Mouse (Mus musculus) midbrain, embryonic 11.5 days (tissue): ENCODE results near the gene Dhcr7. TPM values are rescaled to one million over a fixed set of nuclear protein-coding genes. Genes with fewer than 3 reads are reported as not detected.

Source experiments
- ATAC-seq: fragments of 200-750 bp; cut with Nextera tagmentation; 2 replicates; pipeline ENCODE4 v1.8.0; 2017; ENCODE audit warnings: moderate TSS enrichment, moderate library complexity; ENCODE audit not compliant: low FRiP score
- DNase-seq: peaks from one replicate; pipeline ENCODE4 v3.0.0; 2015; ENCODE audit warnings: low spot score; ENCODE audit errors: missing footprints
- H3K27ac ChIP-seq: fragments of 300-500 bp; sonication (generic); 2 replicates; pipeline ENCODE4 v1.5.1; 2014; ENCODE audit warnings: low read depth, low read length
- H3K27me3 ChIP-seq: fragments of 300-500 bp; sonication (generic); 2 replicates; pipeline ENCODE4 v1.6.1; 2014; ENCODE audit warnings: mild to moderate bottlenecking, low read length, moderate library complexity, mixed read lengths; ENCODE audit not compliant: control insufficient read depth, insufficient read depth
- H3K36me3 ChIP-seq: fragments of 300-500 bp; sonication (generic); 2 replicates; pipeline ENCODE4 v1.6.1; 2014; ENCODE audit warnings: mild to moderate bottlenecking, low read length, moderate library complexity, mixed read lengths; ENCODE audit not compliant: control insufficient read depth, insufficient read depth
- H3K4me1 ChIP-seq: fragments of 300-500 bp; sonication (generic); 2 replicates; pipeline ENCODE4 v1.6.1; 2014; ENCODE audit warnings: low read length; ENCODE audit not compliant: control insufficient read depth, insufficient read depth
- H3K4me2 ChIP-seq: fragments of 300-500 bp; sonication (generic); 2 replicates; pipeline ENCODE4 v1.6.1; 2014; ENCODE audit warnings: mild to moderate bottlenecking, moderate library complexity
- H3K4me3 ChIP-seq: fragments of 300-500 bp; sonication (generic); 2 replicates; pipeline ENCODE4 v1.5.1; 2014; ENCODE audit warnings: low read depth, low read length
- H3K9ac ChIP-seq: fragments of 300-500 bp; sonication (generic); 2 replicates; pipeline ENCODE4 v1.6.1; 2014; ENCODE audit warnings: low read length
- H3K9me3 ChIP-seq: fragments of 300-500 bp; sonication (generic); 2 replicates; pipeline ENCODE4 v1.6.1; 2016; ENCODE audit warnings: low read length; ENCODE audit not compliant: control insufficient read depth
- WGBS: fragments of 180-500 bp; shearing (Covaris S2); extraction: QIAGEN DNeasy Blood & Tissue Kit; methylation state at CpG from one replicate; pipeline ENCODE4 v1.1.7; 2014; 5-methylcytosine and 5-hydroxymethylcytosine counted together
- polyA plus RNA-seq: library from polyadenylated mRNA; unstranded; fragments of >200 nt; fragmentation: Nextera tagmentation; extraction: Ambion mirVana; gene quantifications from 2 replicates; pipeline ENCODE4 v1.2.1, GENCODE M21; 2014

Dhcr7 gene
- polyA plus RNA-seq, 1 experiment from 2014 or later, result 88.7 TPM

DNA sequence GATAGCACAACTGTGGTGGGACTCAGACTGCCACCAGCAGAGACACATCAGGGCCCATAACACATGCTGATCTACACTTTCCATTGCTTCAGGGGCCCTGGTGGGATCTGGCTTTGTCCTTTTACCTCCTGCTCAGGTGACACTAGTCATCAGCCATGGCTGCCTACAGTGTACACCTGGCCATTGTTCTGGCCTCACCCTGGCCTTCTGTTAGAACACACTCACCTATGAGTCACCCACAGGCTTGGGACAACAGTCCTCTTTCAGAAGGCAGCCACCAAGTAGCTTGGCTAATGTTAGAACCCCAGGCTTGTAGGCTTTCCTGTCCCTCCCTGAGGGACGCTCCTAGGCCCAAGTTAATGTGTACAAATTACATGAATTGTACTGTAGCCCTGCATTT is 22.2 kb upstream of the Dhcr7 start:
- WGBS, result 97% methylated on average over 1 of the region's 1 CpGs
- H3K9ac ChIP-seq, result no peak overlapping the region
- ATAC-seq, result no peak
- peaks cover 10% of the 10 kb centered on the region for H3K36me3 ChIP-seq
- no peaks in the 10 kb centered on the region for H3K4me1 ChIP-seq
- H3K27me3 ChIP-seq, result no peaks in the 10 kb centered on the region
- no peak for DNase-seq
- H3K27ac ChIP-seq, result no peak overlapping the region
- no peak overlapping the region for H3K4me2 ChIP-seq
- no peaks in the 10 kb centered on the region for H3K9me3 ChIP-seq
- H3K4me3 ChIP-seq, result no peak overlapping the region

DNA sequence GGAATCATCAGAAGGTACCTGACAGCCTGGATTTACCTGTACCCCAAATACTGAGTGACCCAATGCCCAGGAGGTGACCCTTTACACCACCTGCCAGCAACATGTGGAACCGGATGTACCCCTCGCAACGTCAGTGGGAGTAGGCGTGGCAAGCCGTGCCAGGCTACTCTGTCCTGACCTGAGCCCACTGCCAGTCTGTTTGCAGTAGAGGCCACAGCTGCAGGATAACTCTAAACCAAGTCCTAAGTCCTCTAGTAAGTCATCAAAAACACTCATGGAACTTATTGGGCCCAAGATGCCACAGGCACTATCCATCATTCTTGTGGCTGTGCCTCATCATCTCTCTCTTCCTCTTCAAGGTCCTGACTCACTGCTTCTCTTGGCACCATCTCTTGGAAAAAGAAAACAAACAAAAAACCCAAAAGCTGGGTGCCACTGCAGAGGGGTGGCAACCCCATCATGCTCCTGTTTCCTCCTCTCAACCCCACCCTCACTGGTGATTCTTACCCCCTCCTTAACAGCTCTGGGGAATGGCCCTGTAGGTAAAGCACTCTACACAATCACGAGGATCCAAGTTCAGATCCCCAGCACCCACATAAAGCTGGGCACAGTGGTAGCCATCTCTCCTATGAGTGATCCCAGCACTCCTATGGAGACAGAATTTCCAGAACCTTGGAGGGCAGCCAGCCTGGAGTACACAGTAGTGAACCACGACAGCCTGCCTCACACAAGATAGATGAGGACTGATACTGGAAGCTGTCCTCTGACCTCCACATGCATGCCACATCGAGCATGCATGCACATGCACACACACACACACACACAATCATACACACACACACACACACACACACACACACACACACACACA is 21.5 kb upstream of the Dhcr7 start:
- H3K4me1 ChIP-seq, result no peaks in the 10 kb centered on the region
- WGBS, result 90% methylated on average over 8 of the region's 8 CpGs
- H3K36me3 ChIP-seq, result peaks cover 10% of the 10 kb centered on the region
- no peak overlapping the region for H3K4me3 ChIP-seq
- DNase-seq (no peak), ATAC-seq (no peak)
- no peaks in the 10 kb centered on the region for H3K27me3 ChIP-seq
- no peak overlapping the region for H3K27ac ChIP-seq
- H3K9me3 ChIP-seq, result no peaks in the 10 kb centered on the region
- H3K4me2 ChIP-seq, result no peak overlapping the region
- no peak overlapping the region for H3K9ac ChIP-seq

DNA sequence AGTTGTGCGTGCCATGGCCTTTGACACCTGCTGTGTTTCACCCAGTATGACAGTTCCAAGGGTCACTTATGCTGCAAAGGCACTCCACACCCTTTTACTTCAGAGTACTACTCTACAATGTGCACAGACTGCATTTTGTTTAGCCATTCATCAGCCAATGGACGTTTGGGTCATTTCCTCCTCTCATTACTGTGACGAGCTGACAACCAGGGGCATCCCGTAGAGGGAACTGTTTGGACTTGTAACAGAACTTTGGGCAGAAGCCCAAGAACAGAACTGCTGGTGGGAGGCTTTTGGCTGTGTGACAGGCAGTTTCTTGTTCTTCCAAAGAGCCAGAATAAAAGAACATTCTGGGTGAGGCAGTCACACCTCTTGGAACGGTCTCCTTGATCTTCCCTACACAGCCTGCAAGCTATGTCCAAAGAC is 17.7 kb upstream of the Dhcr7 start:
- Histone ChIP-seq H3K36me3 (peaks cover 10% of the 10 kb centered on the region), H3K4me3 (no peak overlapping the region), H3K9ac (no peak overlapping the region), H3K4me2 (no peak overlapping the region), H3K4me1 (no peaks in the 10 kb centered on the region), H3K9me3 (no peaks in the 10 kb centered on the region), H3K27ac (no peak overlapping the region), H3K27me3 (no peaks in the 10 kb centered on the region)
- DNase-seq, result no peak
- 77% methylated on average over 5 of the region's 5 CpGs for WGBS
- no peak for ATAC-seq

DNA sequence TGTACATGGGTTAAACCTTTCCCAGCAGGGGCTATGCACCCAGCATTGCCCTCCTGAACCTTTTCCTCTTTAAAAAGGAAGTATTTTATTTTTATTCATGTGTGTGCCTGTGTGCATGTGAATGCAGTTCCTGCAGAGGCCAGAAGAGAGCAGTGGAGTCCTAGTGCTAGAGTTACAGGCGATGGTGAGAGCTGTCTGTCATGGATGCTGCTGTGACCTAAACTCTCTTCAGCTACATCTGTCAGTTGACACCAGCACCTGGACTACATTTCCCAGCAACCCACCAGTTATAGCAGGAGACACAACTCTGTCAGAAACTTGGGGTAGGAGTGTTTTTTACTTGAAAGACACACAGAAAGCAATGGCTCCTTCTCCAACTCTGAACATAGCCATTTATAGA is 14.0 kb upstream of the Dhcr7 start:
- WGBS, result 50% methylated on average over 1 of the region's 1 CpGs
- H3K27me3 ChIP-seq, result no peaks in the 10 kb centered on the region
- peaks cover 19% of the 10 kb centered on the region for H3K36me3 ChIP-seq
- no peak overlapping the region for H3K4me2 ChIP-seq
- no peaks in the 10 kb centered on the region for H3K4me1 ChIP-seq
- no peak for DNase-seq
- no peak overlapping the region for H3K9ac ChIP-seq
- no peaks in the 10 kb centered on the region for H3K9me3 ChIP-seq
- ATAC-seq, result no peak
- H3K27ac ChIP-seq, result no peak overlapping the region
- no peak overlapping the region for H3K4me3 ChIP-seq

DNA sequence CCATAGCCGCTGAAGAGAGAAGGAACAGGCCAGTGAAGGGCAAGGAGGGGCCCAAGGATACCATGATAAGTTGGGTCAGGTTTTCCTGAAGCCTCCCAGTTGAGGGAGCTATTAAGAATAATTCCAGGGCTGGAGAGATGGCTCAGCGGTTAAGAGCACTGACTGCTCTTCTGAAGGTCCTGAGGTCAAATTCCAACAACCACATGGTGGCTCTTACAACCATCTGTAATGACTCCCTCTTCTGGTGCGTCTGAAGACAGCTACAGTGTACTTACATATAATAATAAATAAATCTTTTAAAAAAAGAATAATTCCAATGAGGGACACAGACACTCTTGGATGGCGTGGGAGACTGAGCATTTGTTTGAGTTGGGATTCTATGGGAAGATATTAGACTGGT is 3.7 kb upstream of the Dhcr7 start:
- WGBS, result 75% methylated on average over 4 of the region's 4 CpGs
- ATAC-seq (no peak), DNase-seq (no peak)
- no peak overlapping the region for H3K27ac ChIP-seq
- no peaks in the 10 kb centered on the region for H3K9me3 ChIP-seq
- H3K9ac ChIP-seq, result no peak overlapping the region
- H3K4me2 ChIP-seq, result no peak overlapping the region
- peaks cover 9% of the 10 kb centered on the region for H3K4me1 ChIP-seq
- H3K27me3 ChIP-seq, result no peaks in the 10 kb centered on the region
- no peak overlapping the region for H3K4me3 ChIP-seq
- peaks cover 3% of the 10 kb centered on the region for H3K36me3 ChIP-seq

DNA sequence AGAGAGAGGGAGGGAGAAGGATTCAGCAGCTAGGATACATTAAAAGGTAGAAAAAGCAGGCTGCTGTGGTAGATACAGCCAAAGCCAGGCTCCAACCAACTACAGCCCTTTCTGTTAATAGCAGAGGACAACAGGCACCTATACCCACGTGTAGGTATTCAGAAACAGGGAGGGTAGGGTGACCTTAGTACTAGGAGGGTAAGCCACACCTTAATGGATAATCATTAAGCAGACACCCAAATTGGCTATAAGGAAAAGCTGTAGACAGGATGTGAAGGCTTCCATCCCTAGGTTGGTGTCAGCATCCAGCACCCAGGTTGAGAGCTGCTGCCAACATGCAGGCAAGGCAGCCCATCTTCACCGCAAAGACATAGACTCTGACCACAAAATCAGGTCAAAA is 1.7 kb upstream of the Dhcr7 start:
- Histone ChIP-seq H3K36me3 (no peaks in the 10 kb centered on the region; the same call in 1 of the 2 replicates), H3K27me3 (no peaks in the 10 kb centered on the region), H3K9me3 (no peaks in the 10 kb centered on the region), H3K27ac (no peak overlapping the region), H3K4me3 (no peak overlapping the region), H3K9ac (no peak overlapping the region), H3K4me2 (no peak overlapping the region), H3K4me1 (peaks cover 9% of the 10 kb centered on the region)
- no peak for DNase-seq
- WGBS, result 89% methylated on average over 2 of the region's 2 CpGs
- ATAC-seq, result no peak

GRCm38 (mm10) chr7:143823266-143823605 is 291 bp downstream of the Dhcr7 start:
- H3K36me3 ChIP-seq, result no peaks in the 10 kb centered on the region
- WGBS, result 78% methylated on average over 4 of the region's 4 CpGs

GRCm38 (mm10) chr7:143826985-143827384 is 4.0 kb downstream of the Dhcr7 start:
- DNase-seq (no peak), ATAC-seq (no peak)
- WGBS, result 89% methylated on average over 2 of the region's 2 CpGs
- Histone ChIP-seq H3K27ac (no peak overlapping the region), H3K9ac (no peak overlapping the region), H3K9me3 (no peaks in the 10 kb centered on the region), H3K4me1 (peaks cover 17% of the 10 kb centered on the region), H3K4me3 (no peak overlapping the region), H3K27me3 (no peaks in the 10 kb centered on the region), H3K36me3 (no peaks in the 10 kb centered on the region), H3K4me2 (no peak overlapping the region)

More at GRCm38 (mm10) chr7:143823266-143823605, 291 bp downstream of the Dhcr7 start:
- DNase-seq, result no peak
- peak overlapping the region; percentile 57 for H3K4me3 ChIP-seq
- H3K9me3 ChIP-seq, result no peaks in the 10 kb centered on the region
- no peaks in the 10 kb centered on the region for H3K27me3 ChIP-seq
- H3K27ac ChIP-seq, result no peak overlapping the region
- H3K4me1 ChIP-seq, result peaks cover 9% of the 10 kb centered on the region
- H3K4me2 ChIP-seq, result peak overlapping the region; percentile 45
- ATAC-seq, result no peak; the same call in 1 of the 2 replicates
- H3K9ac ChIP-seq, result peak overlapping the region; percentile 68

DNA sequence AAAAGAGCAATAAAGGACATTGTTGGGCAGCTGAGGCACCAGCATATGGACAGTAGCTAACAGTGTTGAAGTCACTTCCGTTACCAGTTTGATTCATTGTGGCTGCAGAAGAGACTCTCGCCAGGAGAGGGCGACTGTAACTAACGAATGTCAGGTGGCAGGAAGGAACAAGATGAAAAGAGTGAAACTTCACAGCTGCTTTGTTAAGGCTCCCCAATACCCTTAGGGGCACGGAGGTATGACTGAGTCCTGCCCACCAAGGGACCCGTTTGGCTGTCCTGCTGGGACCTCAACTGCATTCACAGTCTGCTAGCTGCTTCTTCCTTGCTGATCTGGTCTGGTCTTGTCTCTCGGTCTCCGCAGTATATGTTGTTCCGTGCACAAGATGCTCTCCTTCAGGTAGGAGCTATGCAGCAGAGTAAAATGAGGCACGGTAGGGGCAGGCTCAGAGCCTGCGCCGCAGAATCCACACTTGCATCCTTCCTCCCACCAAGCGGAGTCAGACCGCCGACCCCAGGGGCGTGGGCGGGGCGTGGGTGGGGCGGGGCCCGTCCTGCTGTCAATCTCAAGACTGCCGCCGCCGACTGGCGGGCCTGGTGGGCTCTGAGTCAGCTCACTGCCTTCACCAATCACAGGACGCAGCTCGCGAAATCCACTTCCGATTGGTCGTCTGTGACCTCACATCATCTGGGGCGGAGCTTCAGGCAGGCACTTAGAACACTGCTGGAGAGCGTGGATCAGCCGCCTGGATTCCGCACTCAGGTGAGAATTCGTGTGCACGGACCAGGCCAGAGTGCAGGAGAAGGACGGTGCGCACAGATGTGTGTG is 6.8 kb downstream of the Dhcr7 start:
- H3K9me3 ChIP-seq, result no peaks in the 10 kb centered on the region
- no peaks in the 10 kb centered on the region for H3K36me3 ChIP-seq
- peak; percentile 98 for ATAC-seq
- peak overlapping the region; percentile 61 for H3K4me3 ChIP-seq
- no peaks in the 10 kb centered on the region for H3K27me3 ChIP-seq
- peak; percentile 99 for DNase-seq
- WGBS, result under 1% methylated on average over 37 of the region's 37 CpGs
- peak overlapping the region; percentile 79 for H3K9ac ChIP-seq
- peaks cover 12% of the 10 kb centered on the region; the same call in 1 of the 2 replicates for H3K4me1 ChIP-seq
- peak overlapping the region; percentile 95 for H3K4me2 ChIP-seq
- H3K27ac ChIP-seq, result peak overlapping the region; percentile 80
